Mouse (Mus musculus) heart, postnatal 4 days (tissue): Measurements from ENCODE around the gene C130050O18Rik. TPM values are rescaled to one million over a fixed set of nuclear protein-coding genes. Genes with fewer than 3 reads are reported as not detected.
"Not testable (repeated sequence)": the region's sequence is repeated elsewhere in the genome, so short reads cannot be mapped to it uniquely, and the experiment has no call there.

Experiments
- DNase-seq: peaks from one replicate; pipeline ENCODE4 v3.0.0; 2021
- total RNA-seq, 2 experiments: library from RNA; stranded (reverse); gene quantifications; 2 replicates each; pipeline ENCODE4 v1.2.3; 2021

C130050O18Rik gene
- total RNA-seq, 2 experiments from 2014 or later, result 0.47 to 0.74 TPM

- DNase-seq, result peak; percentile 98
These were observed 24.5 kb upstream of the C130050O18Rik start for GRCm38 (mm10) chr5:139380385-139381248.

- no peak for DNase-seq
These were observed 23.2 kb upstream of the C130050O18Rik start for GRCm38 (mm10) chr5:139381586-139382513.

GRCm38 (mm10) chr5:139382760-139383159 lies 22.3 kb upstream of the C130050O18Rik start:
- peak; percentile 79 for DNase-seq

GRCm38 (mm10) chr5:139383234-139383633 lies 21.8 kb upstream of the C130050O18Rik start:
- no peak for DNase-seq

- peak; percentile 68 for DNase-seq
These were observed 20.5 kb upstream of the C130050O18Rik start for GRCm38 (mm10) chr5:139384531-139384930.

GRCm38 (mm10) chr5:139386047-139386446 lies 19.0 kb upstream of the C130050O18Rik start:
- no peak for DNase-seq

- peak; percentile 69 for DNase-seq
These were observed 17.5 kb upstream of the C130050O18Rik start for GRCm38 (mm10) chr5:139387329-139388194.

GRCm38 (mm10) chr5:139388195-139388570 lies 16.9 kb upstream of the C130050O18Rik start:
- peak; percentile 47 for DNase-seq

GRCm38 (mm10) chr5:139388694-139389675 lies 16.1 kb upstream of the C130050O18Rik start:
- no peak for DNase-seq

- peak; percentile 68 for DNase-seq
These were observed 15.4 kb upstream of the C130050O18Rik start for GRCm38 (mm10) chr5:139389676-139390061.

GRCm38 (mm10) chr5:139390324-139391119 lies 14.6 kb upstream of the C130050O18Rik start:
- not testable (repeated sequence) for DNase-seq

- DNase-seq, result peak; percentile 57
These were observed 13.6 kb upstream of the C130050O18Rik start for GRCm38 (mm10) chr5:139391309-139391990.

- DNase-seq, result no peak
These were observed 12.6 kb upstream of the C130050O18Rik start for GRCm38 (mm10) chr5:139392219-139393196.

GRCm38 (mm10) chr5:139393197-139393588 lies 11.9 kb upstream of the C130050O18Rik start:
- DNase-seq, result no peak

- no peak for DNase-seq
These were observed 10.7 kb upstream of the C130050O18Rik start for GRCm38 (mm10) chr5:139394399-139394798.

GRCm38 (mm10) chr5:139395528-139395927 lies 9.6 kb upstream of the C130050O18Rik start:
- DNase-seq, result no peak

GRCm38 (mm10) chr5:139397359-139397916 lies 7.6 kb upstream of the C130050O18Rik start:
- DNase-seq, result no peak
